15 mouse cellular contexts compared by ENCODE assay signal in genomic region chr6:29494101-29494500, GRCm38 (mm10). TPM values are rescaled to one million over a fixed set of nuclear protein-coding genes. Genes with fewer than 3 reads are reported as not detected.
DNase-seq lines count a peak whose midpoint lies in the region; ATAC-seq and TF ChIP-seq lines count a peak whose summit lies in the region.
"Had no signal": no experiment of that assay in that cellular context is flagged by ENCODE, and none has a peak within 500 bp of the region (broad histone marks: within the 10 kb centered on the region; RNA-seq: fewer than 3 reads in every experiment).

No protein-coding gene starts in this region.

- WGBS in kidney, adult 2 months: 56% methylated on average over 4 of the region's 4 CpGs
- 68% methylated on average over 4 of the region's 4 CpGs for WGBS in kidney, embryonic 16.5 days
- 40% methylated on average over 4 of the region's 4 CpGs for WGBS in liver, postnatal 0 days (ENCODE audit: insufficient replicate concordance)
- 83% methylated on average over 4 of the region's 4 CpGs for WGBS in midbrain, embryonic 10.5 days

- ATAC-seq in kidney, embryonic 16.5 days (ENCODE audit: low FRiP score, low TSS enrichment): no peak
- peak; percentile 86 for ATAC-seq in liver, postnatal 0 days
- ATAC-seq: hindbrain, embryonic 16.5 days had no signal

- no peaks in the 10 kb centered on the region for H3K9me3 ChIP-seq in kidney, embryonic 16.5 days (ENCODE audit: low read length)
- H3K9me3 ChIP-seq in liver, postnatal 0 days (ENCODE audit: low read length): no peaks in the 10 kb centered on the region
- H3K9me3 ChIP-seq in midbrain, embryonic 10.5 days (replicated peaks): no peaks in the 10 kb centered on the region

- no peak for TF ChIP-seq POLR2A in kidney, adult 2 months (IDR thresholded peaks at IDR 0.05; ENCODE audit: low read depth, low read length)

- no peaks in the 10 kb centered on the region for H3K36me3 ChIP-seq in kidney, adult 2 months (ENCODE audit: control insufficient read depth, insufficient read depth, low read length)
- H3K36me3 ChIP-seq in kidney, embryonic 16.5 days (ENCODE audit: insufficient read depth, low read length): peaks cover 9% of the 10 kb centered on the region; the same call in 1 of the 2 replicates
- H3K36me3 ChIP-seq in liver, postnatal 0 days (replicated peaks; ENCODE audit: insufficient read depth, low read length): no peaks in the 10 kb centered on the region
- H3K36me3 ChIP-seq in midbrain, embryonic 10.5 days: no peaks in the 10 kb centered on the region

- H3K27ac ChIP-seq in kidney, adult 2 months (ENCODE audit: insufficient read depth, low read depth, low read length): no peak overlapping the region
- no peak overlapping the region for H3K27ac ChIP-seq in kidney, embryonic 16.5 days (ENCODE audit: low read length)
- no peak overlapping the region for H3K27ac ChIP-seq in liver, postnatal 0 days (ENCODE audit: low read depth)
- no peak overlapping the region for H3K27ac ChIP-seq in midbrain, embryonic 10.5 days (replicated peaks)
- H3K27ac ChIP-seq: macrophage had no signal

- H3K9ac ChIP-seq in kidney, embryonic 16.5 days (replicated peaks; ENCODE audit: low read length): no peak overlapping the region
- no peak overlapping the region for H3K9ac ChIP-seq in liver, postnatal 0 days (replicated peaks)

- no peak overlapping the region for H3K4me3 ChIP-seq in kidney, adult 2 months (ENCODE audit: insufficient read depth, low read depth, low read length)
- no peak overlapping the region for H3K4me3 ChIP-seq in kidney, embryonic 16.5 days (ENCODE audit: low read length)
- H3K4me3 ChIP-seq in liver, postnatal 0 days (ENCODE audit: low read depth, low read length): no peak overlapping the region
- no peak overlapping the region for H3K4me3 ChIP-seq in midbrain, embryonic 10.5 days

- TF ChIP-seq EP300 in liver, postnatal 0 days (IDR thresholded peaks at IDR 0.05; ENCODE audit: low read depth): no peak

- peak; percentile 30 to 40 for DNase-seq in adrenal gland, adult 18-20 months (ENCODE audit: low spot score in 2 of 2)
- no peak for DNase-seq in adrenal gland, postnatal 4 days (ENCODE audit: low spot score in 2 of 2)
- peak; percentile 54 for DNase-seq in kidney, adult 2 months
- DNase-seq in urinary bladder, postnatal 14 days (ENCODE audit: low spot score): peak; percentile 15
- no peak for DNase-seq in urinary bladder, adult 18-20 months (ENCODE audit: low spot score in 2 of 2)
- DNase-seq in liver, postnatal 0 days: peak; percentile 70
- DNase-seq in midbrain, embryonic 10.5 days (ENCODE audit: low spot score): no peak
- DNase-seq: cerebellum, adult 9-11 months; right cerebral cortex, adult 18-20 months; thymus, postnatal 14 days had no signal

- no peak overlapping the region for H3K4me2 ChIP-seq in kidney, embryonic 16.5 days (replicated peaks; ENCODE audit: low read depth, low read length)
- H3K4me2 ChIP-seq in liver, postnatal 0 days (ENCODE audit: low read depth, low read length): no peak overlapping the region

- no peaks in the 10 kb centered on the region for H3K27me3 ChIP-seq in kidney, adult 2 months (replicated peaks; ENCODE audit: control insufficient read depth, insufficient read depth, low read length)
- no peaks in the 10 kb centered on the region for H3K27me3 ChIP-seq in kidney, embryonic 16.5 days (ENCODE audit: insufficient read depth, low read length)
- H3K27me3 ChIP-seq in liver, postnatal 0 days (ENCODE audit: insufficient read depth, low read length): peaks cover 12% of the 10 kb centered on the region
- peaks cover 91% of the 10 kb centered on the region for H3K27me3 ChIP-seq in midbrain, embryonic 10.5 days (ENCODE audit: low read depth, poor library complexity, severe bottlenecking)

- TF ChIP-seq CTCF in kidney, adult 2 months (conservative IDR thresholded peaks at IDR 0.05; ENCODE audit: insufficient read depth, insufficient read length, low read depth, low read length): no peak
- no peak for TF ChIP-seq CTCF in liver, postnatal 0 days (IDR thresholded peaks at IDR 0.05; ENCODE audit: low read depth)

- H3K4me1 ChIP-seq in kidney, adult 2 months (ENCODE audit: control insufficient read depth, insufficient read depth, low read length): no peaks in the 10 kb centered on the region
- H3K4me1 ChIP-seq in kidney, embryonic 16.5 days (ENCODE audit: insufficient read depth, low read length): no peaks in the 10 kb centered on the region
- no peaks in the 10 kb centered on the region for H3K4me1 ChIP-seq in liver, postnatal 0 days (ENCODE audit: insufficient read depth)
- peaks cover 17% of the 10 kb centered on the region for H3K4me1 ChIP-seq in midbrain, embryonic 10.5 days

RNA-seq across cellular contexts. Expression of gene Kcp, which starts 13.7 kb away (rescaled TPM):
- 1 to 10 TPM; 2.4 to 7.9 TPM for total RNA-seq in adrenal gland, adult 18-20 months (2021)
- total RNA-seq in adrenal gland, postnatal 4 days (2021): 10 to 100 TPM in 1 of 2 experiments, 1 to 10 TPM in 1; 9.0 to 14.2 TPM
- 25.7 and 26.2 TPM in 2 replicates for polyA plus RNA-seq in kidney, adult 2 months (2012; rRNA removed)
- polyA plus RNA-seq in kidney, embryonic 16.5 days (2015; fragmentation: Nextera tagmentation; extraction: Ambion mirVana): 34.5 and 36.3 TPM in 2 replicates
- 2.2 and 2.3 TPM in 2 replicates for polyA plus RNA-seq in liver, postnatal 0 days (2015; fragmentation: Nextera tagmentation; extraction: Ambion mirVana)
- polyA plus RNA-seq in midbrain, embryonic 10.5 days (2016; fragmentation: Nextera tagmentation; extraction: Ambion mirVana): 11.4 and 13.7 TPM in 2 replicates
- polyA plus RNA-seq: macrophage had no signal

RNA-seq across cellular contexts. Expression of gene Atp6v1fnb, which starts 22.9 kb away (rescaled TPM):
- total RNA-seq in adrenal gland, adult 18-20 months (2021): under 1 TPM in 1 of 2 experiments, not detected in 1; 0.93 TPM
- total RNA-seq in adrenal gland, postnatal 4 days (2021): 1 to 10 TPM in 1 of 2 experiments, under 1 TPM in 1; 0.92 to 1.1 TPM
- polyA plus RNA-seq in kidney, adult 2 months (2012; rRNA removed): 0.17 TPM in 1 of 2 replicates, not detected in the other
- 0.30 and 0.37 TPM in 2 replicates for polyA plus RNA-seq in kidney, embryonic 16.5 days (2015; fragmentation: Nextera tagmentation; extraction: Ambion mirVana)
- polyA plus RNA-seq in liver, postnatal 0 days (2015; fragmentation: Nextera tagmentation; extraction: Ambion mirVana): not detected in 2 replicates
- not detected in 2 replicates for polyA plus RNA-seq in midbrain, embryonic 10.5 days (2016; fragmentation: Nextera tagmentation; extraction: Ambion mirVana)
- polyA plus RNA-seq: frontal cortex, adult 2 months; heart, embryonic 14.5 days; hindbrain, embryonic 16.5 days; macrophage had no signal

RNA-seq across cellular contexts. Expression of gene Atp6v1f, which starts 26.6 kb away (rescaled TPM):
- 100 to 1,000 TPM; 231 to 238 TPM for total RNA-seq in adrenal gland, adult 18-20 months (2021)
- total RNA-seq in adrenal gland, postnatal 4 days (2021): 100 to 1,000 TPM; 174 to 181 TPM
- 796 and 827 TPM in 2 replicates for polyA plus RNA-seq in kidney, adult 2 months (2012; rRNA removed)
- polyA plus RNA-seq in kidney, embryonic 16.5 days (2015; fragmentation: Nextera tagmentation; extraction: Ambion mirVana): 302 and 320 TPM in 2 replicates
- polyA plus RNA-seq in liver, postnatal 0 days (2015; fragmentation: Nextera tagmentation; extraction: Ambion mirVana): 165 and 170 TPM in 2 replicates
- polyA plus RNA-seq in midbrain, embryonic 10.5 days (2016; fragmentation: Nextera tagmentation; extraction: Ambion mirVana): 202 and 219 TPM in 2 replicates

RNA-seq across cellular contexts. Expression of gene Irf5, which starts 32.3 kb away (rescaled TPM):
- total RNA-seq in adrenal gland, adult 18-20 months (2021): 1 to 10 TPM; 7.3 to 8.6 TPM
- 1 to 10 TPM; 4.5 to 4.7 TPM for total RNA-seq in adrenal gland, postnatal 4 days (2021)
- 17.0 and 19.1 TPM in 2 replicates for polyA plus RNA-seq in kidney, adult 2 months (2012; rRNA removed)
- polyA plus RNA-seq in kidney, embryonic 16.5 days (2015; fragmentation: Nextera tagmentation; extraction: Ambion mirVana): 6.0 and 8.0 TPM in 2 replicates
- 11.8 and 12.0 TPM in 2 replicates for polyA plus RNA-seq in liver, postnatal 0 days (2015; fragmentation: Nextera tagmentation; extraction: Ambion mirVana)
- 2.1 and 2.2 TPM in 2 replicates for polyA plus RNA-seq in midbrain, embryonic 10.5 days (2016; fragmentation: Nextera tagmentation; extraction: Ambion mirVana)

Comparison
In these comparisons a context has a peak if more than half of its experiments do, and no peak if none do; other contexts are left out.
1. DNase-seq: peak in adrenal gland, adult 18-20 months (2 of 2), kidney, adult 2 months (single experiment), urinary bladder, postnatal 14 days (single experiment) and liver, postnatal 0 days (single experiment); none in adrenal gland, postnatal 4 days (0 of 2), urinary bladder, adult 18-20 months (0 of 2) and midbrain, embryonic 10.5 days (single experiment).